Mouse (Mus musculus): Measurements from ENCODE around the gene Gm45785.

GRCm38 (mm10) chr7:140880419-140880818 lies 24.3 kb upstream of the Gm45785 start:
- TF ChIP-seq CTCF (IDR thresholded peaks at IDR 0.05 in 2 of 3, conservative IDR thresholded peaks at IDR 0.05 in 1 of 3; ENCODE audit: control insufficient read depth in 1 of 3, insufficient read depth in 1 of 3, low read depth in 2 of 3, low read length in 3 of 3, poor library complexity in 1 of 3, severe bottlenecking in 1 of 3) (no peak), POLR2AphosphoS2 (IDR thresholded peaks at IDR 0.05; ENCODE audit: low read length) (no peak), MAX (IDR thresholded peaks at IDR 0.05; ENCODE audit: low read length) (no peak), SMC3 (IDR thresholded peaks at IDR 0.05; ENCODE audit: low read depth, low read length) (no peak), MXI1 (IDR thresholded peaks at IDR 0.05; ENCODE audit: low read depth, low read length) (no peak), ZC3H11A (IDR thresholded peaks at IDR 0.05; ENCODE audit: low read depth, low read length) (no peak)

Data from MEL (cell line).